Mouse (Mus musculus) CH12F3 (cell line): ENCODE results near the gene Gm6309.
"Not testable (repeated sequence)": the region's sequence is repeated elsewhere in the genome, so short reads cannot be mapped to it uniquely, and the experiment has no call there.

Experiments used
- in situ Hi-C: fragments of 300-500 bp; cut with MboI; formaldehyde crosslinking; loops from 2 replicates; pipeline ENCODE4 v1.14.3; 2020; ENCODE audit warnings: low sequenced_read_pairs

The Gm6309 gene

GRCm38 (mm10) chr5:146170621-146171020 is at the start of gene Gm6309:
TSS of gene Gm6309 (minus strand) at chr5:146170721.
- in situ Hi-C loops, result not testable (repeated sequence)

DNA sequence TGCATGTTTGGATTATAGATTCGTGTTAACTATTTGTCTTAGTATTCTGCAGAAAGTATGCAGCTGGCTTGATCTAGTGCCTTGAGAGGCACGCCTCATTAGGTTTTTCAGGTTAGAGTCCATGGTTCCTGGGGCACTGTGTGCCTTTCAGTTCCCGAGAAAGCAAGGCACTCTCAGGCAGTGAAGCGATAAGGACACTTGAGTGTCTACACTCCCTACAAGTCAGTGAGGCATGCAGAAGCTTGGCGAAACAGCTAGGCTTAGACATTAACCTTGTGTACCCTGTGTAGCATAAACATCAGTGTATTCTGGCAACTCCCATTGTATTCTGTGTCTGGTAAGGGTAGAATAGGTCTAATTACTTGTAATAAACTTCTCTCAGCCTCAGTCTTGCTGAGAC is 35.0 kb upstream of the Gm6309 start:
- in situ Hi-C loops, result loop anchor here (10.0 kb wide), 1 partner anchor 99 kb away; no protein-coding TSS in a partner anchor

GRCm38 (mm10) chr5:146203921-146204320 is 33.4 kb upstream of the Gm6309 start:
- in situ Hi-C loops, result loop anchor here (10.0 kb wide), 1 partner anchor 101 kb away; no protein-coding TSS in a partner anchor

DNA sequence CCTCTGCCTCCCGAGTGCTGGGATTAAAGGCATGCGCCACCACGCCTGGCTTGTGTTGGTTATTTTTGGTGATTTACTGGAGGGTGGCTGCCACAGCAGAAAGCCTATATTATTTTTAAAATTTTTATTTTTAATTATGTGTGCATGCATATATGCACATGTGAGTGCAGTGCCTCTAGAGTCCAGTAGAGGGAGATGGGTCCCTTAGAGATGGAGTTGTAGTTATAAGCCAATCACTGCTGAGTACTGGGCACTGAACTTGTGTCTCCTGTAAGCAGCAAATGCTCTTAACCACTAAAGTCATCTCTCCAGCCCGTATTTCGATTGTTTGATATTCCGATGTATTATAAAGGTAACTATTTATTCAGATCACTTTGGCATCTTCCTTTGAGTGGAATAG is 30.1 kb upstream of the Gm6309 start:
- in situ Hi-C loops, result loop anchor here (10.0 kb wide), 1 partner anchor 104 kb away; no protein-coding TSS in a partner anchor

GRCm38 (mm10) chr5:146199540-146199939 is 29.0 kb upstream of the Gm6309 start:
- in situ Hi-C loops, result loop anchor here (10.0 kb wide), 1 partner anchor 275 kb away; no protein-coding TSS in a partner anchor

- in situ Hi-C loops, result loop anchor here (10.0 kb wide), 1 partner anchor 276 kb away; no protein-coding TSS in a partner anchor
Observed at GRCm38 (mm10) chr5:146199073-146199472, 28.6 kb upstream of the Gm6309 start.

GRCm38 (mm10) chr5:146193360-146193759 is 22.8 kb upstream of the Gm6309 start:
- in situ Hi-C loops, result loop anchor here (10.0 kb wide), 1 partner anchor 281 kb away; no protein-coding TSS in a partner anchor

DNA sequence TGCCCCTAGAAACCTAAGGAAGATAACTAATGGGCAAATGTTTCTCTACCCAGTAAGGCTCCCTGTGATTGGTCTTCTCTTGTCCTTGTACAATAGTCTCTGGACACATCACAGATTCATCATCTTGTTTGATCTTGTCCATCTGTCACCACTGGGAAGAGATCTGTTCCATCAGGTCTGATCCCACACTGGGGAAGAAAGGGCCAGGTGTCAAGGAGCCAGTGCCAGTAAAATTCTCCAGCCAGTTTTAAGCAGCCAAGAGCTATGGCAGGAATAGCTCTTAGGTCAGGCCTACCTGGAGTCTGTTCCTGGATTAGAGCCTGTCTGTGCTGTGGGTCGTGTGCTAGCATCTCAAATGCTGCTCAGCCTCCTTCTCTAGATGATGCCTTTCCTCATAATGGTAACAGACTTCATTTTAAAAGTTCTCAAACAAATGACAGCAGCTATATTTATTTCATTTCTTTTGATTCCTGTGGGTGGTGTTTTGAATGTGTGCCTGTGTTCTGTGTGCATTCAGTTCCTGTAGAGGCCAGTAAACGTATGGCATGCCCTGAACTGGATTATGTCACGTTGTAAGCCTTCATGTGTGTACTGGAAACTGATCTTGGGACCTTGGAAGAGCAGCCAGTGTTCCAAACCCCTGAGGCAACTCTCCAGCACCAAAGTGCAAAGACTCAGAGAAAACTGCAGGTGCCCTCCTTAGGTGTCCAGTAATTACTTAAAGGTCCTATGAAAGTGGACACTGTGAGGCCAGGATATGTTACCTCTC is 20.2 kb upstream of the Gm6309 start:
- in situ Hi-C loops, result loop anchor here (10.0 kb wide), 1 partner anchor 284 kb away; no protein-coding TSS in a partner anchor

DNA sequence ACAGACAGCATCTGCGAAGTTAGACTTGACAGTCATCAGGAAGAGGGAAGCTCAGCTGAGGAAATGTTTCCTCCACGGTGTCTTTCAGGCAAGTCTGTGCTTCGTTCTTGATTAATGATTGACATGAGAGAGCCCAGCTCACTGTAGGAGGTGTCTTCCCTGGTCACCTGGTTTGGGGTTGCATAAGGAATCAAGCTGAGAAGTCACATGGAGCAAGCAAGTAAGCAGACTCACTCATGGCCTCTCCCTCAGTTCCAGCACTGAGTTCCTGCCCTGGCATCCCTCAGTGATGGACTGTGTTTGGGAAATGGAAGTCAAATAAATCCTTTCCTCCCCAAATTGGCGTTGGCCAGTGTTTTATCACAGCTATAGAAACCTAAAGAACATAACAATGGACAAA is 19.6 kb upstream of the Gm6309 start:
- in situ Hi-C loops, result loop anchor here (10.0 kb wide), 1 partner anchor 285 kb away; no protein-coding TSS in a partner anchor

- in situ Hi-C loops, result no loop called here
Observed at GRCm38 (mm10) chr5:146188712-146189111, 18.2 kb upstream of the Gm6309 start.

- in situ Hi-C loops, result no loop called here
Observed at GRCm38 (mm10) chr5:146188144-146188543, 17.6 kb upstream of the Gm6309 start.

DNA sequence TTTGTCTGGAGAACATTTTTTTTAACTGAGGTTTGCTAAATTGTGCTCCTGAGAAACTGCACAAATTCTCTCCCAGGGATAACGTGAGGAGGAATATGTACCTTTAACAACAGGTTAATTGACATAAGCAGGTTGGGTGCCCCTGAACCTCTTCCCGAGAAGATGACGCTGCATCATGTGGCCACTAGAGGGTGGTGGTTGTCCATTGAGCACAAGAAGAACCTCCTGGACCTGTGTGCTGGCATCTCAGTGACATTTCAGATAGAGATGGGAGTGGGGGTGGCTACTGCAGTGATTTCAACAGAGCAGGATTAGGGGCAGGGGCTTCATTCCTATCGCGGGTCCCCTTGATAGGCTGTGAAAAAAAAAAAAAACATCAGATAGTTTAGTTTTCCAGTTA is 16.9 kb upstream of the Gm6309 start:
- in situ Hi-C loops, result not testable (repeated sequence)

GRCm38 (mm10) chr5:146185204-146185603 is 14.7 kb upstream of the Gm6309 start, which contains the start of gene 1700001J03Rik:
TSS of gene 1700001J03Rik (minus strand) at chr5:146185304.
- in situ Hi-C loops, result not testable (repeated sequence)

- in situ Hi-C loops, result not testable (repeated sequence)
Observed at GRCm38 (mm10) chr5:146172744-146173143, 2.2 kb upstream of the Gm6309 start.

- in situ Hi-C loops, result not testable (repeated sequence)
Observed at GRCm38 (mm10) chr5:146160439-146160838, 10.1 kb downstream of the Gm6309 start, which contains the start of gene Gm5565. TSS of gene Gm5565 (minus strand) at chr5:146160539.

DNA sequence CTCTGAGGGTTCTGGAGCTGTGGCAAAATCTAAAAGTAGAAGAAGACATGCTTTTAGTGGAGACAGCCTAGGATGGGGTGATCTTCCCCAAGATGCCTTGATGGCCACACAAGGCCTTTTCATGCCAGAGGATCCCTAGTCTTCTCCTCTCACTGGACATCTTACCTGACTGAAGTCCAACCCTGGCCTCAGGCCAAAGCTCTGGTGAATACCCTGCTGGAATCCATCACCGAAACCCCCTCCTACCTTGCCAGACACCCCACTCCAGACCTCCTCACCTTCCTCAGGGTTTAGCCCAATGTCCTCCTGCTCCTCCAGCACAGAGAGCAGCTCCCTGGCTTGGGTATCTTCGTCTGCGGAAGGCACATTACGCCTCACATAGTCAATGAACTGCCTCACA is 12.2 kb downstream of the Gm6309 start:
- in situ Hi-C loops, result not testable (repeated sequence)

GRCm38 (mm10) chr5:146150454-146150853 is 20.1 kb downstream of the Gm6309 start:
- in situ Hi-C loops, result no loop called here

DNA sequence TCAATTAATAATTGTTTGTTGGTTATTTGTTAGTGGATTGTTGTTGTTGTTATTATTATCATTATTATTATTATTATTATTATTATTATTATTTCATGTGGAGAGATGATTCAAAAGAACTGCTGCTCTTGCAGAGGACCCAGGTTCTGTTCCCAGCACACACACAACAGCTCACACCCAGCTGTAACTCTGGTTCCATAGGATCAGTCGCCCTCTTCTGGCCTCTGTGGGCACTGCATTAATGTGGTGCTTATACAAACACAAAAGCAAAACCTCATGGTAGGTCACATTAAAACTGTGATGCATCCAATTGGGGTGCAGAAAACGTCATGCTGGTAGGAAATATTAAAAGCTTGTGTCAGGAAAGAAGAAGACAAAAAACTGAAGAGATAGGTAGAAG is 22.6 kb downstream of the Gm6309 start:
- in situ Hi-C loops, result no loop called here
